Mouse (Mus musculus) heart, embryonic 14.5 days (tissue): Measurements from ENCODE around the gene Cdc42ep3. TPM values are rescaled to one million over a fixed set of nuclear protein-coding genes. Genes with fewer than 3 reads are reported as not detected.

ENCODE experiments used
- ATAC-seq: fragments of 200-750 bp; cut with Nextera tagmentation; 2 replicates; pipeline ENCODE4 v1.8.0; 2017; ENCODE audit warnings: low read depth, moderate TSS enrichment; ENCODE audit not compliant: insufficient number of reproducible peaks, insufficient read depth, low FRiP score
- H3K27ac ChIP-seq, 2 experiments: fragments of 200-500 bp in 1 of 2; fragments of 300-500 bp in 1 of 2; sonication (generic) in 1 of 2; replicated peaks in 1 of 2; 2 replicates each; pipeline ENCODE4 v1.5.1; 2012 to 2014; ENCODE audit warnings: low read depth in 2 of 2, low read length in 2 of 2, control low read depth in 1 of 2, mild to moderate bottlenecking in 1 of 2, mixed read lengths in 1 of 2; ENCODE audit not compliant: control insufficient read depth in 1 of 2, insufficient read depth in 1 of 2
- H3K27me3 ChIP-seq: fragments of 300-500 bp; sonication (generic); 2 replicates; pipeline ENCODE4 v1.6.1; 2014; ENCODE audit warnings: mild to moderate bottlenecking, low read length, control low read depth; ENCODE audit not compliant: control insufficient read depth, insufficient read depth
- H3K36me3 ChIP-seq: fragments of 300-500 bp; sonication (generic); 2 replicates; pipeline ENCODE4 v1.6.1; 2014; ENCODE audit warnings: mild to moderate bottlenecking, control low read depth, low read length, mixed read lengths; ENCODE audit not compliant: control insufficient read depth, insufficient read depth
- H3K4me1 ChIP-seq, 2 experiments: fragments of 200-500 bp in 1 of 2; fragments of 300-500 bp in 1 of 2; sonication (generic) in 1 of 2; 2 replicates each; pipeline ENCODE4 v1.6.1; 2012 to 2014; ENCODE audit warnings: low read length in 2 of 2, control low read depth in 1 of 2, mixed read lengths in 1 of 2; ENCODE audit not compliant: control insufficient read depth in 2 of 2, insufficient read depth in 2 of 2
- H3K4me2 ChIP-seq: fragments of 300-500 bp; sonication (generic); 2 replicates; pipeline ENCODE4 v1.6.1; 2014; ENCODE audit warnings: mild to moderate bottlenecking, low read length
- H3K4me3 ChIP-seq, 2 experiments: fragments of 200-500 bp in 1 of 2; fragments of 300-500 bp in 1 of 2; sonication (generic) in 1 of 2; 2 replicates each; pipeline ENCODE4 v1.5.1; 2012 to 2014; ENCODE audit warnings: low read length in 2 of 2, mild to moderate bottlenecking in 2 of 2, control low read depth in 1 of 2, low read depth in 1 of 2, moderate library complexity in 1 of 2; ENCODE audit not compliant: control insufficient read depth in 1 of 2, insufficient read depth in 1 of 2
- H3K9ac ChIP-seq: fragments of 300-500 bp; sonication (generic); 2 replicates; pipeline ENCODE4 v1.6.1; 2014; ENCODE audit warnings: mild to moderate bottlenecking, low read length
- H3K9me3 ChIP-seq: fragments of 300-500 bp; sonication (generic); 2 replicates; pipeline ENCODE4 v1.6.1; 2016; ENCODE audit warnings: low read length, control low read depth; ENCODE audit not compliant: control insufficient read depth
- WGBS: fragments of 180-500 bp; shearing (Covaris S2); extraction: QIAGEN DNeasy Blood & Tissue Kit; methylation state at CpG from one replicate; pipeline ENCODE4 v1.1.7; 2014; 5-methylcytosine and 5-hydroxymethylcytosine counted together
- polyA plus RNA-seq: library from polyadenylated mRNA; unstranded; fragments of >200 nt; fragmentation: Nextera tagmentation; extraction: Ambion mirVana; gene quantifications from 2 replicates; pipeline ENCODE4 v1.2.1, GENCODE M21; 2014

Gene Cdc42ep3
- polyA plus RNA-seq, 1 experiment from 2014 or later, result 69.4 TPM

GRCm38 (mm10) chr17:79303238-79303637 lies 51.7 kb downstream of the Cdc42ep3 start:
- WGBS, result 93% methylated on average over 3 of the region's 3 CpGs
- Histone ChIP-seq H3K9ac (no peak overlapping the region), H3K27me3 (no peaks in the 10 kb centered on the region), H3K4me3 (no peak overlapping the region), H3K4me1 (peaks cover 0 to 3% of the 10 kb centered on the region in 2 experiments; a peak in 2 of 4 replicates), H3K4me2 (no peak overlapping the region), H3K27ac (no peak overlapping the region), H3K36me3 (no peaks in the 10 kb centered on the region), H3K9me3 (no peaks in the 10 kb centered on the region)
- ATAC-seq, result no peak

- Histone ChIP-seq H3K36me3 (no peaks in the 10 kb centered on the region), H3K27ac (peak overlapping the region; percentile 20 to 49; a peak in 1 of 4 replicates), H3K4me2 (no peak overlapping the region), H3K9me3 (0 out of 2 replicates have a peak, but pooled peaks cover 2% of the 10 kb centered on the region), H3K4me1 (peaks cover 8 to 10% of the 10 kb centered on the region in 2 experiments), H3K9ac (no peak overlapping the region), H3K27me3 (no peaks in the 10 kb centered on the region), H3K4me3 (no peak overlapping the region)
- WGBS, result 20% methylated on average over 1 of the region's 1 CpGs
- ATAC-seq, result no peak
Observed at GRCm38 (mm10) chr17:79299925-79300324, 55.0 kb downstream of the Cdc42ep3 start.

GRCm38 (mm10) chr17:79298968-79299367 lies 55.9 kb downstream of the Cdc42ep3 start:
- Histone ChIP-seq H3K4me3 (no peak overlapping the region), H3K27me3 (no peaks in the 10 kb centered on the region), H3K9ac (no peak overlapping the region), H3K4me2 (no peak overlapping the region), H3K36me3 (no peaks in the 10 kb centered on the region), H3K27ac (no peak overlapping the region), H3K9me3 (0 out of 2 replicates have a peak, but pooled peaks cover 2% of the 10 kb centered on the region), H3K4me1 (peaks cover 8 to 10% of the 10 kb centered on the region in 2 experiments)
- no peak for ATAC-seq

- Histone ChIP-seq H3K4me1 (peaks cover 8 to 10% of the 10 kb centered on the region in 2 experiments), H3K9ac (no peak overlapping the region), H3K27me3 (no peaks in the 10 kb centered on the region), H3K9me3 (0 out of 2 replicates have a peak, but pooled peaks cover 2% of the 10 kb centered on the region), H3K36me3 (no peaks in the 10 kb centered on the region), H3K27ac (peak overlapping the region; percentile 30 to 33; a peak in 2 of 4 replicates), H3K4me3 (no peak overlapping the region), H3K4me2 (no peak overlapping the region)
- ATAC-seq, result no peak
- 41% methylated on average over 4 of the region's 4 CpGs for WGBS
Observed at GRCm38 (mm10) chr17:79295926-79296325, 59.0 kb downstream of the Cdc42ep3 start.

- 81% methylated on average over 5 of the region's 5 CpGs for whole genome bisulfite sequencing
Observed at GRCm38 (mm10) chr17:79291672-79292071, 63.2 kb downstream of the Cdc42ep3 start.

GRCm38 (mm10) chr17:79290697-79291096 lies 64.2 kb downstream of the Cdc42ep3 start:
- no peaks in the 10 kb centered on the region for H3K36me3 ChIP-seq
- H3K27ac ChIP-seq, result no peak overlapping the region
- peaks cover under 1 to 4% of the 10 kb centered on the region in 2 experiments for H3K4me1 ChIP-seq
- ATAC-seq, result no peak
- H3K4me2 ChIP-seq, result no peak overlapping the region
- no peak overlapping the region for H3K9ac ChIP-seq
- no peaks in the 10 kb centered on the region for H3K27me3 ChIP-seq
- WGBS, result 58% methylated on average over 2 of the region's 2 CpGs
- no peaks in the 10 kb centered on the region for H3K9me3 ChIP-seq
- H3K4me3 ChIP-seq, result no peak overlapping the region

More at GRCm38 (mm10) chr17:79291672-79292071, 63.2 kb downstream of the Cdc42ep3 start:
- no peak overlapping the region for H3K4me3 ChIP-seq
- H3K4me1 ChIP-seq, result peaks cover 6 to 11% of the 10 kb centered on the region in 2 experiments
- H3K27ac ChIP-seq, result no peak overlapping the region
- no peak for ATAC-seq
- no peaks in the 10 kb centered on the region for H3K27me3 ChIP-seq
- H3K9ac ChIP-seq, result no peak overlapping the region
- no peaks in the 10 kb centered on the region for H3K9me3 ChIP-seq
- no peaks in the 10 kb centered on the region for H3K36me3 ChIP-seq
- H3K4me2 ChIP-seq, result no peak overlapping the region

GRCm38 (mm10) chr17:79287302-79287701 lies 67.6 kb downstream of the Cdc42ep3 start:
- no peak overlapping the region for H3K4me3 ChIP-seq
- no peak for ATAC-seq

More at GRCm38 (mm10) chr17:79287302-79287701, 67.6 kb downstream of the Cdc42ep3 start:
- Histone ChIP-seq H3K36me3 (no peaks in the 10 kb centered on the region), H3K4me1 (peaks cover 0 to 3% of the 10 kb centered on the region in 2 experiments; a peak in 1 of 4 replicates), H3K27me3 (no peaks in the 10 kb centered on the region), H3K27ac (peak overlapping the region; percentile 12 to 22; a peak in 1 of 4 replicates), H3K4me2 (peak overlapping the region; percentile 26; the same call in 1 of the 2 replicates), H3K9ac (no peak overlapping the region), H3K9me3 (no peaks in the 10 kb centered on the region)
- 53% methylated on average over 13 of the region's 13 CpGs for WGBS
